Mouse (Mus musculus): Measurements from ENCODE around the gene Tdp1. TPM values are rescaled to one million over a fixed set of nuclear protein-coding genes. Genes with fewer than 3 reads are reported as not detected.
A peak's percentile ranks its signal among the peaks of the same experiment; 100 is the strongest.

Tdp1 gene
- polyA plus RNA-seq, 1 experiment from 2014 or later: 82.9 TPM

- H3K4me3 ChIP-seq (ENCODE audit: low read depth, low read length): no peak overlapping the region
- ATAC-seq (ENCODE audit: insufficient read depth) (no peak), DNase-seq (no peak)
- H3K27ac ChIP-seq (ENCODE audit: low read depth): no peak overlapping the region
- H3K27me3 ChIP-seq (ENCODE audit: insufficient read depth, low read length): no peaks in the 10 kb centered on the region
- H3K9ac ChIP-seq: no peak overlapping the region
- peaks cover 30% of the 10 kb centered on the region for H3K36me3 ChIP-seq (ENCODE audit: insufficient read depth)
- 0 out of 2 replicates have a peak, but pooled peaks cover 4% of the 10 kb centered on the region for H3K4me1 ChIP-seq (ENCODE audit: insufficient read depth)
- no peak overlapping the region for H3K4me2 ChIP-seq
- no peak for TF ChIP-seq CTCF (IDR thresholded peaks at IDR 0.05; ENCODE audit: low read depth)
- 88% methylated on average over 4 of the region's 4 CpGs for WGBS
- no peaks in the 10 kb centered on the region for H3K9me3 ChIP-seq (ENCODE audit: low read depth, low read length)
These were observed 47.9 kb downstream of the Tdp1 start for GRCm38 (mm10) chr12:99932245-99932644.

DNA sequence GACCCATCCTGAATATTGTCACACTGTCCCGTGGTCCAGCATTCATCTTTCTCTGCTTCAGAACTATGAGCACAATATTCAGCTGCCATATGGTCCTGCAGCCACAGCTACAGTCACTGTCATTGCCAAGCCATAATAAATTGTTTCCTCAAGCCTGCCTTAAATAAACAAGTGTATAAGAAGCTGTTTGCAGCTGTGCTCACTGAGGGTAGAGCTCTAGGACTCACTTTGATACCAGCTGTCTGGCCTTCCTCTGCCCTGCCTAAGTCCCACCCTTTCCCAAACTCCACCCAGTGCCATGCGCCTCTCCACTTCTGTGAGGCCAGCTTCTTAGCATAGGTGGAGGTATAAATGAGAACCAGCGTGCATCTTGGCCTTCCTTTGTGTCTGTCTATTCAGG lies 49.3 kb downstream of the Tdp1 start:
- peaks cover 27% of the 10 kb centered on the region for H3K36me3 ChIP-seq (ENCODE audit: insufficient read depth)
- no peaks in the 10 kb centered on the region for H3K27me3 ChIP-seq (ENCODE audit: insufficient read depth, low read length)
- ATAC-seq (ENCODE audit: insufficient read depth) (peak; percentile 54; the same call in 1 of the 2 replicates), DNase-seq (peak; percentile 83)
- H3K4me2 ChIP-seq: no peak overlapping the region
- no peak overlapping the region for H3K27ac ChIP-seq (ENCODE audit: low read depth)
- TF ChIP-seq CTCF (IDR thresholded peaks at IDR 0.05; ENCODE audit: low read depth): no peak
- H3K9ac ChIP-seq: no peak overlapping the region
- H3K9me3 ChIP-seq (ENCODE audit: low read depth, low read length): no peaks in the 10 kb centered on the region
- 0 out of 2 replicates have a peak, but pooled peaks cover 4% of the 10 kb centered on the region for H3K4me1 ChIP-seq (ENCODE audit: insufficient read depth)
- 50% methylated on average over 3 of the region's 3 CpGs for WGBS
- no peak overlapping the region for H3K4me3 ChIP-seq (ENCODE audit: low read depth, low read length)

- WGBS: 80% methylated on average over 8 of the region's 8 CpGs
- no peak overlapping the region for H3K9ac ChIP-seq
- TF ChIP-seq CTCF (IDR thresholded peaks at IDR 0.05; ENCODE audit: low read depth): no peak
- ATAC-seq (ENCODE audit: insufficient read depth) (no peak), DNase-seq (no peak)
- H3K4me1 ChIP-seq (ENCODE audit: insufficient read depth): 0 out of 2 replicates have a peak, but pooled peaks cover 11% of the 10 kb centered on the region
- H3K4me3 ChIP-seq (ENCODE audit: low read depth, low read length): no peak overlapping the region
- H3K36me3 ChIP-seq (ENCODE audit: insufficient read depth): peaks cover 23% of the 10 kb centered on the region; the same call in 1 of the 2 replicates
- H3K4me2 ChIP-seq: no peak overlapping the region
- H3K27ac ChIP-seq (ENCODE audit: low read depth): no peak overlapping the region
- H3K9me3 ChIP-seq (ENCODE audit: low read depth, low read length): no peaks in the 10 kb centered on the region
- no peaks in the 10 kb centered on the region for H3K27me3 ChIP-seq (ENCODE audit: insufficient read depth, low read length)
These were observed 51.1 kb downstream of the Tdp1 start for GRCm38 (mm10) chr12:99935403-99935802.

DNA sequence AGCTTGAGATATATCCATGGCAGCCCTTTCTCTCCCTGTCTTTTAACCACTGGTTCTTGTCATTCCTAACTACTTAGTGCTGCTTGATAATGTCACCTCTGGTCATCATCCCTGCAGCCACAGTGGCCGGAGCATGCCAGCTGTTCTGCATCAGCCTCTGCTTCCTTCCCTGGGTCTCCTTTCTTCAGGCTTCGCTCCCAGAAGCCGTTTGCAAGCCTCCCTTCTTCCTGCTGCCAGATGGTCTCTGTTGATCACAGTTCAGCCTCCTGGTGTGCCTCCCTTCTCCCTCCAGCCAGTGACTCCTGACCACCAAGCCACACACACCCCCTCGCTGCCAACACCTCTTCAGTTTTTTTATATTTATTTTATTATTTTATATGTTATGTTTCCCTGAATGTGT lies 54.2 kb downstream of the Tdp1 start:
- ATAC-seq (ENCODE audit: insufficient read depth) (peak; percentile 92), DNase-seq (peak; percentile 95)
- WGBS: 37% methylated on average over 4 of the region's 4 CpGs
- no peak overlapping the region for H3K4me2 ChIP-seq
- no peaks in the 10 kb centered on the region for H3K9me3 ChIP-seq (ENCODE audit: low read depth, low read length)
- no peak overlapping the region for H3K4me3 ChIP-seq (ENCODE audit: low read depth, low read length)
- 0 out of 2 replicates have a peak, but pooled peaks cover 11% of the 10 kb centered on the region for H3K4me1 ChIP-seq (ENCODE audit: insufficient read depth)
- no peak for TF ChIP-seq CTCF (IDR thresholded peaks at IDR 0.05; ENCODE audit: low read depth)
- H3K27me3 ChIP-seq (ENCODE audit: insufficient read depth, low read length): no peaks in the 10 kb centered on the region
- H3K9ac ChIP-seq: no peak overlapping the region
- peak overlapping the region; percentile 65; the same call in 1 of the 2 replicates for H3K27ac ChIP-seq (ENCODE audit: low read depth)
- H3K36me3 ChIP-seq (ENCODE audit: insufficient read depth): peaks cover 15% of the 10 kb centered on the region; the same call in 1 of the 2 replicates

DNA sequence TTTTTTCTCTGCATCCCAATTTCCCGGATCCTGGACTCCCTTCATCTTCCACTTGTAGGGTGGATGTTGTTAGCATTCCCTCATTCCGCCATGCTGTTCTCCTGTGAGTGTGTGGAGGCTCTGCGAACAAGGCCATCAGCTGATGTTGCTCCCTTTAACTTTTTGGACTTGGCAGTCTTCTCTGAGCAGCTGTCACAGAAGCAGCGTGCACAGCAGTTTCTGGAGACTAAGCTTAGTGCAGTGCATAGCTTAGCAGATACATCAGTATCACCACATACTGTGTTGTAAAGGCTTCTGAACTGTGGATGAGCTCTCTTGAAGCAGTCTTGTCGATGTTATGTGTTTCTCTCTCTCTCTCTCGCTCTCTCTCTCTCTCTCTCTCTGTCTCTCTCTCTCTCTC lies 54.9 kb downstream of the Tdp1 start:
- TF ChIP-seq CTCF (IDR thresholded peaks at IDR 0.05; ENCODE audit: low read depth): no peak
- Histone ChIP-seq H3K27ac (ENCODE audit: low read depth) (peak overlapping the region; percentile 65; the same call in 1 of the 2 replicates), H3K4me2 (no peak overlapping the region), H3K4me1 (ENCODE audit: insufficient read depth) (0 out of 2 replicates have a peak, but pooled peaks cover 11% of the 10 kb centered on the region), H3K9ac (no peak overlapping the region), H3K9me3 (ENCODE audit: low read depth, low read length) (no peaks in the 10 kb centered on the region), H3K4me3 (ENCODE audit: low read depth, low read length) (no peak overlapping the region), H3K27me3 (ENCODE audit: insufficient read depth, low read length) (no peaks in the 10 kb centered on the region), H3K36me3 (ENCODE audit: insufficient read depth) (peaks cover 20% of the 10 kb centered on the region; the same call in 1 of the 2 replicates)
- peak; percentile 77 for ATAC-seq (ENCODE audit: insufficient read depth)
- DNase-seq: peak; percentile 89
- WGBS: 62% methylated on average over 6 of the region's 6 CpGs

DNA sequence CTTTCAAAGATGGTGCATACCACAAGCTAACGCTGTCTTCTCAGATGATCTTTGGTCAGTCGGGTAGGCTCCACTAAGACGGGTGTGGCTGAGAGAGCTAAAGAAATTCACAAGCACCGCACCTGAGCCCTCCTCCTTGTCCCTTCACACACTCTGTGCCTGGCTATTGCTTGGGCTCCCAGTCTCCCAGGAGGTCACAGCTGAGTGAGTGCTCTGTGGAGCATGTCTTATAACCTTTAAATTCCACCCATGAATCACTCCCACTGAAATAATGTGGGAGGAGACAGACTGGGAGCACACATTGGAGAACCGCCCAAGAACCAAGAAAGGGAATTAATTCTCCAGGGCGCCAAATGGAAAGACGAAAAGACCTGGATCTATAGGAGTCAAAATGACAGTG lies 56.4 kb downstream of the Tdp1 start:
- TF ChIP-seq CTCF (IDR thresholded peaks at IDR 0.05; ENCODE audit: low read depth): no peak
- WGBS: 88% methylated on average over 7 of the region's 7 CpGs
- ATAC-seq (ENCODE audit: insufficient read depth) (no peak), DNase-seq (no peak)
- Histone ChIP-seq H3K27ac (ENCODE audit: low read depth) (no peak overlapping the region), H3K27me3 (ENCODE audit: insufficient read depth, low read length) (no peaks in the 10 kb centered on the region), H3K36me3 (ENCODE audit: insufficient read depth) (peaks cover 11% of the 10 kb centered on the region; the same call in 1 of the 2 replicates), H3K4me3 (ENCODE audit: low read depth, low read length) (no peak overlapping the region), H3K4me2 (no peak overlapping the region), H3K9me3 (ENCODE audit: low read depth, low read length) (no peaks in the 10 kb centered on the region), H3K9ac (no peak overlapping the region), H3K4me1 (ENCODE audit: insufficient read depth) (0 out of 2 replicates have a peak, but pooled peaks cover 11% of the 10 kb centered on the region)

DNA sequence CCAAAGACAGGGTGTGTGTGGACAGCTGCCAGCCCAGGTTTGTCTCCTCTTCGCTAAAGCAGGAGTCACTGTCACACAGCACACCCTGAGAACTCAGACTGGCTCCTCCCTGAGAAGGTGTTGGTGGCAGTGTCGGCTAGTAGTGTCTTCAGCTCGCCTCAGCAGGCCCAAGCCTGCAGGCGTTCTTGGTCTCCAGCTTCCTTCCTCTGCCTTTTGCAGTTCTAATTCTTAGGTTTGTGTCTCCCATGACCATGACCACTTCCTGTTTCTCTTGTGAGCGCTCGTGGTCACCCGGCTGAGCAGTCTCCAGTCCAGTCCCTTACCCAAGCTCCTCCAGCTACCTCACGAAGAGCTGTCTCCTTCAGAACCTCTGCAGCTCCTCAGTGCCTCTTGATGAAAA lies 58.1 kb downstream of the Tdp1 start:
- Histone ChIP-seq H3K27me3 (ENCODE audit: insufficient read depth, low read length) (no peaks in the 10 kb centered on the region), H3K9me3 (ENCODE audit: low read depth, low read length) (no peaks in the 10 kb centered on the region), H3K4me1 (ENCODE audit: insufficient read depth) (0 out of 2 replicates have a peak, but pooled peaks cover 7% of the 10 kb centered on the region), H3K4me2 (no peak overlapping the region), H3K9ac (no peak overlapping the region), H3K4me3 (ENCODE audit: low read depth, low read length) (no peak overlapping the region), H3K36me3 (ENCODE audit: insufficient read depth) (peaks cover 20% of the 10 kb centered on the region; the same call in 1 of the 2 replicates), H3K27ac (ENCODE audit: low read depth) (no peak overlapping the region)
- ATAC-seq (ENCODE audit: insufficient read depth): no peak
- no peak for DNase-seq
- WGBS: 77% methylated on average over 8 of the region's 8 CpGs
- no peak for TF ChIP-seq CTCF (IDR thresholded peaks at IDR 0.05; ENCODE audit: low read depth)
